Mouse (Mus musculus) thymus, postnatal 4 days (tissue): ENCODE data around the gene Celf2.
A peak's percentile ranks its signal among the peaks of the same experiment; 100 is the strongest.

Experiments used
- DNase-seq: peaks from one replicate; pipeline ENCODE4 v3.0.0; 2021

Gene Celf2

GRCm38 (mm10) chr2:6823021-6823420, 686.3 kb downstream of the Celf2 start:
- DNase-seq = no peak

- DNase-seq = no peak
These were observed 687.8 kb downstream of the Celf2 start for GRCm38 (mm10) chr2:6821593-6821992.

- DNase-seq = no peak
These were observed 694.1 kb downstream of the Celf2 start for GRCm38 (mm10) chr2:6815281-6815680.

- no peak for DNase-seq
These were observed 700.6 kb downstream of the Celf2 start for GRCm38 (mm10) chr2:6808736-6809135.

GRCm38 (mm10) chr2:6796754-6797153, 712.6 kb downstream of the Celf2 start:
- no peak for DNase-seq

GRCm38 (mm10) chr2:6795995-6796588, 713.3 kb downstream of the Celf2 start:
- no peak for DNase-seq

- DNase-seq = no peak
These were observed 714.5 kb downstream of the Celf2 start for GRCm38 (mm10) chr2:6794858-6795257.

- DNase-seq = no peak
These were observed 718.5 kb downstream of the Celf2 start for GRCm38 (mm10) chr2:6790876-6791275.

- DNase-seq = peak; percentile 31
These were observed 722.7 kb downstream of the Celf2 start for GRCm38 (mm10) chr2:6786494-6787144.

GRCm38 (mm10) chr2:6770214-6770613, 739.1 kb downstream of the Celf2 start:
- DNase-seq = no peak

- no peak for DNase-seq
These were observed 747.0 kb downstream of the Celf2 start for GRCm38 (mm10) chr2:6762381-6762780.

GRCm38 (mm10) chr2:6743173-6743572, 766.2 kb downstream of the Celf2 start:
- no peak for DNase-seq

GRCm38 (mm10) chr2:6739998-6740668, 769.2 kb downstream of the Celf2 start:
- no peak for DNase-seq

GRCm38 (mm10) chr2:6732026-6732425, 777.3 kb downstream of the Celf2 start:
- DNase-seq = no peak

GRCm38 (mm10) chr2:6730860-6731259, 778.5 kb downstream of the Celf2 start:
- DNase-seq = no peak

- DNase-seq = no peak
These were observed 779.4 kb downstream of the Celf2 start for GRCm38 (mm10) chr2:6729984-6730383.

GRCm38 (mm10) chr2:6728840-6729252, 780.5 kb downstream of the Celf2 start:
- DNase-seq = no peak

GRCm38 (mm10) chr2:6727366-6727765, 782.0 kb downstream of the Celf2 start:
- DNase-seq = no peak

- no peak for DNase-seq
These were observed 783.3 kb downstream of the Celf2 start for GRCm38 (mm10) chr2:6726071-6726470.

GRCm38 (mm10) chr2:6723602-6724001, 785.8 kb downstream of the Celf2 start:
- DNase-seq = no peak

GRCm38 (mm10) chr2:6721460-6722401, 787.6 kb downstream of the Celf2 start:
- peak; percentile 63 for DNase-seq

GRCm38 (mm10) chr2:6720753-6721459, 788.5 kb downstream of the Celf2 start:
- DNase-seq = peak; percentile 71
